Mouse (Mus musculus) limb, embryonic 13.5 days (tissue): ENCODE data around the gene Neurl4. TPM values are rescaled to one million over a fixed set of nuclear protein-coding genes. Genes with fewer than 3 reads are reported as not detected.
"Not testable (repeated sequence)": the region's sequence is repeated elsewhere in the genome, so short reads cannot be mapped to it uniquely, and the experiment has no call there.

ENCODE experiments used
- ATAC-seq: fragments of 200-750 bp; cut with Nextera tagmentation; 2 replicates; pipeline ENCODE4 v1.8.0; 2017; ENCODE audit warnings: low read depth, moderate number of reproducible peaks, moderate TSS enrichment; ENCODE audit not compliant: low FRiP score
- H3K27ac ChIP-seq: fragments of 300-500 bp; sonication (generic); 2 replicates; pipeline ENCODE4 v1.5.1; 2015; ENCODE audit warnings: inconsistent platforms, mild to moderate bottlenecking, moderate library complexity
- H3K27me3 ChIP-seq: fragments of 300-500 bp; sonication (generic); 2 replicates; pipeline ENCODE4 v1.6.1; 2015; ENCODE audit warnings: mild to moderate bottlenecking, inconsistent platforms
- H3K36me3 ChIP-seq: fragments of 300-500 bp; sonication (generic); 2 replicates; pipeline ENCODE4 v1.6.1; 2015; ENCODE audit warnings: inconsistent platforms, mild to moderate bottlenecking, moderate library complexity
- H3K4me1 ChIP-seq: fragments of 300-500 bp; sonication (generic); 2 replicates; pipeline ENCODE4 v1.6.1; 2015; ENCODE audit warnings: inconsistent platforms
- H3K4me2 ChIP-seq: fragments of 300-500 bp; sonication (generic); replicated peaks from 2 replicates; pipeline ENCODE4 v1.6.1; 2015; ENCODE audit warnings: inconsistent platforms, mild to moderate bottlenecking, moderate library complexity
- H3K4me3 ChIP-seq: fragments of 300-500 bp; sonication (generic); 2 replicates; pipeline ENCODE4 v1.5.1; 2015; ENCODE audit warnings: moderate library complexity, mild to moderate bottlenecking, inconsistent platforms
- H3K9ac ChIP-seq: fragments of 300-500 bp; sonication (generic); 2 replicates; pipeline ENCODE4 v1.6.1; 2015; ENCODE audit warnings: mild to moderate bottlenecking, inconsistent platforms
- H3K9me3 ChIP-seq: fragments of 300-500 bp; sonication (generic); 2 replicates; pipeline ENCODE4 v1.6.1; 2016; ENCODE audit warnings: inconsistent platforms
- WGBS: fragments of 180-500 bp; shearing (Covaris S2); methylation state at CpG from one replicate; pipeline ENCODE4 v1.1.7; 2015; 5-methylcytosine and 5-hydroxymethylcytosine counted together
- polyA plus RNA-seq: library from polyadenylated mRNA; unstranded; fragments of >200 nt; fragmentation: Nextera tagmentation; extraction: Ambion mirVana; gene quantifications from 2 replicates; pipeline ENCODE4 v1.2.1, GENCODE M21; 2015

Gene Neurl4
- polyA plus RNA-seq, 1 experiment from 2014 or later = 12.9 TPM

DNA sequence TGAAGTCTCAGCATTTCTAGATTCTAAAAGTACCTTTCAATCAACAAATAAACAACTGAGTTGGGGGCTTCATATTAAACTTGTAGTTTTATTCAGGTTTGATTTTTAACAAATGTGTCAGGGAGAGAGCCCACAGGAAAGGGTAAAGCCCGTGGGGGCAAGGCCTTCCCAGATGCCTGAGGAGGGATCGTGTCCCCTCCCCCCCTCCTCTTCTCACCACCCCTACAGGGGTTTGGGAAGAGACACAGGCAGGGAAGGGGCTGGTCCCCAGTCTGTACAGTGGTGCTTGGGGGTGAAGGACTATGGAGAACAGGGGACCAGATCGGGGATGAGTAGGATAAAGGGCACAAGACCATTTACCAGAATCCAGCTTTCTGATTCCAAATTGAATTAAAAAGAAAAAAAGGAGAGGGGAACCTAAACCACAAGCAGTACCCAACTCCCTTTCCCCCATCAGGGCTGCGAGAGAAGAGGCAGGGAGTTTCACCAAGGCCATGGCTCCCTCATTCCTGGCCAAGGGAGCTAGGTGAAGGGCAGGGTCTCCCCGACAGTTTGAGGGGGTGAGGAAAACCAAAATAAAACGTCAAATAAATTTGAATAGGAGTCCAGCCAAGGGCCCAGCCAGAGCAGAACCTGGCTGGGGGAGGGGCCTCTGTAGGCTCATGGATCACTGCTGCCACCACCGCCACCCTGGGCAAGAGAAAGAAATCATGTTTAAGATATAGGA, 15.9 kb downstream of the Neurl4 start:
- H3K27ac ChIP-seq, H3K9ac ChIP-seq, ATAC-seq, H3K9me3 ChIP-seq, H3K27me3 ChIP-seq, H3K4me2 ChIP-seq, H3K4me3 ChIP-seq: not testable (repeated sequence)
- H3K36me3 ChIP-seq = peaks cover 65% of the 10 kb centered on the region
- 59% methylated on average over 7 of the region's 7 CpGs for WGBS
- peaks cover 45% of the 10 kb centered on the region for H3K4me1 ChIP-seq

DNA sequence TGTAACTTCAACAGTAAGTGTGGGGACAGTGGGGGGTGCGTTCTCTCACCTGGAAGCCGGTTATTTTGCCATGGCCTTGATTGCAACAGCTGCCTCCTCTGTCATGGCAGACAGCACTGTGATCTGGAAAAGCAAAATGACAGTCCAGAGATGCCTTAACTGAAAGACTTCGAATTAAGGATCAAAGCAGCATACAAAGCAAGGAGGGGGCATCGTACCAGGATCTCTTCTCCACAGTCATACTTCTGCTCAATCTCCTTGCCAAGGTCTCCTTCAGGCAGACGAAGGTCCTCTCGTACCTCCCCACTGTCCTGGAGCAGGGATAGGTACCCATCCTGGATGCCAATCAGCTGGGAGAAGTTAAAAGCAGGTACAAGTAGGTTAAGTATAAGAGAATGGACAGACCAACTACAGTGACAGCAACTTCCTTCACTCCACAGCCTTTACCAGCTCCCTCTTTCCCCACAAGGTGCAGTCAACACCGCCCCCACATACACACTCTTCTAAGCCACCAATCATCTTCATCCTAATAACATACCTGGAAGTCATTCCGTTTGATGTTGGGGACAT, 16.6 kb downstream of the Neurl4 start:
- WGBS = 84% methylated on average over 8 of the region's 8 CpGs
- peaks cover 59% of the 10 kb centered on the region for H3K36me3 ChIP-seq

GRCm38 (mm10) chr11:69918118-69918517, 17.2 kb downstream of the Neurl4 start:
- Histone ChIP-seq H3K4me1 (peaks cover 51% of the 10 kb centered on the region), H3K4me2 (no peak overlapping the region), H3K4me3 (no peak overlapping the region), H3K27ac (no peak overlapping the region), H3K27me3 (no peaks in the 10 kb centered on the region), H3K36me3 (peaks cover 52% of the 10 kb centered on the region), H3K9ac (no peak overlapping the region), H3K9me3 (no peaks in the 10 kb centered on the region)
- 78% methylated on average over 5 of the region's 5 CpGs for WGBS
- ATAC-seq = no peak

More for the DNA sequence above, 16.6 kb downstream of the Neurl4 start:
- Histone ChIP-seq H3K9ac (no peak overlapping the region), H3K4me3 (no peak overlapping the region), H3K4me2 (no peak overlapping the region), H3K9me3 (no peaks in the 10 kb centered on the region), H3K4me1 (peaks cover 48% of the 10 kb centered on the region), H3K27ac (no peak overlapping the region), H3K27me3 (no peaks in the 10 kb centered on the region)
- no peak for ATAC-seq

DNA sequence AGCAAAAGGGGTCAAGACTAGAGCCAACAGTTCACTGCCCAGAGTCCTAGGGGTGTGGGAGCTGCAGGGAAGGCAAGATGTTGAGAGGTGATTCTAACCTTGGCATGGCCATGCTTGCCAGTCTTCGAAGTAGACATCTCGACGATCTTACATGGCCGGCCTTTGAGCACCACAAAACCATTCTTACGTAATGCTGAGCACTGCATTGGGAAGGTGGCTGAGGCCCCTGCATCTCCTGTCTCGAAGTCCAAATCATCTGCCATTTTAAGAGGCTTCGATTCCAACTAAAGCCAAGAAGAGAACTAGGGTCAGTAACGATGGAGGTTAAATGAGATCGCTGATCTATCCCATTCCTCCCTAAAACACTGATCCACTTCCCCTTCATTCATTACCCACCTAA, 18.2 kb downstream of the Neurl4 start:
- Histone ChIP-seq H3K36me3 (peaks cover 49% of the 10 kb centered on the region), H3K9ac (peak overlapping the region; percentile 96; the same call in 1 of the 2 replicates), H3K4me1 (peaks cover 46% of the 10 kb centered on the region), H3K4me2 (peak overlapping the region; percentile 88), H3K27me3 (no peaks in the 10 kb centered on the region), H3K27ac (peak overlapping the region; percentile 90), H3K9me3 (no peaks in the 10 kb centered on the region), H3K4me3 (peak overlapping the region; percentile 90)
- no peak for ATAC-seq
- 81% methylated on average over 9 of the region's 9 CpGs for WGBS

GRCm38 (mm10) chr11:69919661-69920265, 18.9 kb downstream of the Neurl4 start:
- peak overlapping the region; percentile 90 for H3K27ac ChIP-seq
- under 1% methylated on average over 17 of the region's 17 CpGs for WGBS
- peak overlapping the region; percentile 88 for H3K4me2 ChIP-seq
- peaks cover 48% of the 10 kb centered on the region for H3K36me3 ChIP-seq
- no peak for ATAC-seq
- H3K9ac ChIP-seq = peak overlapping the region; percentile 96
- peak overlapping the region; percentile 90 for H3K4me3 ChIP-seq
- H3K9me3 ChIP-seq = no peaks in the 10 kb centered on the region
- no peaks in the 10 kb centered on the region for H3K27me3 ChIP-seq
- H3K4me1 ChIP-seq = peaks cover 43% of the 10 kb centered on the region

- peak; percentile 3 for ATAC-seq
- H3K27me3 ChIP-seq = no peaks in the 10 kb centered on the region
- peak overlapping the region; percentile 96 for H3K9ac ChIP-seq
- no peaks in the 10 kb centered on the region for H3K9me3 ChIP-seq
- H3K36me3 ChIP-seq = peaks cover 41% of the 10 kb centered on the region
- peak overlapping the region; percentile 88 for H3K4me2 ChIP-seq
- peak overlapping the region; percentile 90 for H3K27ac ChIP-seq
- H3K4me1 ChIP-seq = peaks cover 36% of the 10 kb centered on the region
- WGBS = under 1% methylated on average over 58 of the region's 65 CpGs
- peak overlapping the region; percentile 90 for H3K4me3 ChIP-seq
These were observed 19.6 kb downstream of the Neurl4 start for GRCm38 (mm10) chr11:69920266-69921031.

GRCm38 (mm10) chr11:69921114-69922011, 20.5 kb downstream of the Neurl4 start, which contains the start of gene Eif5a:
Gene Eif5a, minus strand, starts transcription at chr11:69921958.
- peak within 1 kb of the TSS; percentile 96 for H3K9ac ChIP-seq
- H3K27ac ChIP-seq = peak within 1 kb of the TSS; percentile 97
- peak within 1 kb of the TSS; percentile 88 for H3K4me2 ChIP-seq
- H3K4me1 ChIP-seq = peaks cover 27% of the 10 kb centered on the region
- WGBS = under 1% methylated on average over 78 of the region's 78 CpGs
- no peaks in the 10 kb centered on the region for H3K9me3 ChIP-seq
- peaks cover 32% of the 10 kb centered on the region for H3K36me3 ChIP-seq
- H3K27me3 ChIP-seq = no peaks in the 10 kb centered on the region
- ATAC-seq = peak; percentile 96
- peak within 1 kb of the TSS; percentile 90 for H3K4me3 ChIP-seq

GRCm38 (mm10) chr11:69922012-69922756, 21.3 kb downstream of the Neurl4 start:
- Histone ChIP-seq H3K36me3 (peaks cover 24% of the 10 kb centered on the region), H3K9me3 (no peaks in the 10 kb centered on the region), H3K4me1 (peaks cover 26% of the 10 kb centered on the region), H3K4me2 (peak overlapping the region; percentile 88), H3K27ac (peak overlapping the region; percentile 97), H3K27me3 (no peaks in the 10 kb centered on the region), H3K9ac (peak overlapping the region; percentile 71), H3K4me3 (peak overlapping the region; percentile 90)
- WGBS = 3% methylated on average over 12 of the region's 12 CpGs
- ATAC-seq = no peak

- no peak for ATAC-seq
- H3K36me3 ChIP-seq = peaks cover 18% of the 10 kb centered on the region
- 0 out of 2 replicates have a peak overlapping the region, but pooled peaks have one; percentile 19 for H3K9ac ChIP-seq
- H3K4me3 ChIP-seq = peak overlapping the region; percentile 90
- H3K4me1 ChIP-seq = peaks cover 26% of the 10 kb centered on the region
- peak overlapping the region; percentile 88 for H3K4me2 ChIP-seq
- no peaks in the 10 kb centered on the region for H3K9me3 ChIP-seq
- H3K27me3 ChIP-seq = no peaks in the 10 kb centered on the region
- WGBS = 59% methylated on average over 3 of the region's 3 CpGs
- peak overlapping the region; percentile 97; the same call in 1 of the 2 replicates for H3K27ac ChIP-seq
These were observed 21.9 kb downstream of the Neurl4 start for GRCm38 (mm10) chr11:69922796-69923195.

GRCm38 (mm10) chr11:69927501-69927900, 26.6 kb downstream of the Neurl4 start:
- H3K27me3 ChIP-seq = no peaks in the 10 kb centered on the region
- ATAC-seq = no peak
- 97% methylated on average over 2 of the region's 2 CpGs for WGBS

More at GRCm38 (mm10) chr11:69927501-69927900, 26.6 kb downstream of the Neurl4 start:
- Histone ChIP-seq H3K9ac (no peak overlapping the region), H3K36me3 (no peaks in the 10 kb centered on the region), H3K9me3 (no peaks in the 10 kb centered on the region), H3K4me2 (no peak overlapping the region), H3K4me1 (peaks cover 5% of the 10 kb centered on the region), H3K27ac (no peak overlapping the region), H3K4me3 (no peak overlapping the region)
